Mouse (Mus musculus): ENCODE results near the gene Arhgef12. TPM values are rescaled to one million over a fixed set of nuclear protein-coding genes. Genes with fewer than 3 reads are reported as not detected.
"Not testable (repeated sequence)": the region's sequence is repeated elsewhere in the genome, so short reads cannot be mapped to it uniquely, and the experiment has no call there.

Arhgef12 gene
- polyA plus RNA-seq, 1 experiment from 2014 or later: 12.2 TPM

DNA sequence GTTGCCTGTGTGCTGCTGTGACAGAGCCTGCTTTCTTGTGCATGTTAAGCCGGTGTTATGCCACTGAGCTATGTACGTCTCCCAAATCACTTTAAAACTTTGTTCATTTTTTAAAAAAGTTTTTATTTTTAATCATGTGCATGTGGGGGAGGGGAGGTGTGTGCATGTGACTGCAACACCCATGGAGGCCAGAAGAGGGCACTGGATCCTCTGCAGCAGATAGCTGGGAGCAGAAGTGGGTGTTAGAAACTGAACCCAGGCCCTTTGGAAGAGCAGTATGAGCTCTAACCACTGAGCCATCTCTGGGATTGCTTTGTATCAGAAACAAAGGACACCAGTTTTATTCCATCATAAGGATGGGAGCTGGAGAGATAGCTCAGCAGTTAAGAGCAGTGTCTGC lies 23.6 kb upstream of the Arhgef12 start:
- WGBS: 90% methylated on average over 2 of the region's 2 CpGs
- H3K4me2 ChIP-seq (replicated peaks): no peak overlapping the region
- peaks cover 12% of the 10 kb centered on the region for H3K4me1 ChIP-seq
- H3K27me3 ChIP-seq: no peaks in the 10 kb centered on the region
- ATAC-seq (ENCODE audit: insufficient number of reproducible peaks, low FRiP score, low TSS enrichment, low read depth): no peak
- no peak overlapping the region for H3K4me3 ChIP-seq (replicated peaks)
- no peak overlapping the region for H3K27ac ChIP-seq (replicated peaks)
- no peaks in the 10 kb centered on the region for H3K36me3 ChIP-seq
- no peaks in the 10 kb centered on the region for H3K9me3 ChIP-seq (replicated peaks)
- H3K9ac ChIP-seq: no peak overlapping the region

DNA sequence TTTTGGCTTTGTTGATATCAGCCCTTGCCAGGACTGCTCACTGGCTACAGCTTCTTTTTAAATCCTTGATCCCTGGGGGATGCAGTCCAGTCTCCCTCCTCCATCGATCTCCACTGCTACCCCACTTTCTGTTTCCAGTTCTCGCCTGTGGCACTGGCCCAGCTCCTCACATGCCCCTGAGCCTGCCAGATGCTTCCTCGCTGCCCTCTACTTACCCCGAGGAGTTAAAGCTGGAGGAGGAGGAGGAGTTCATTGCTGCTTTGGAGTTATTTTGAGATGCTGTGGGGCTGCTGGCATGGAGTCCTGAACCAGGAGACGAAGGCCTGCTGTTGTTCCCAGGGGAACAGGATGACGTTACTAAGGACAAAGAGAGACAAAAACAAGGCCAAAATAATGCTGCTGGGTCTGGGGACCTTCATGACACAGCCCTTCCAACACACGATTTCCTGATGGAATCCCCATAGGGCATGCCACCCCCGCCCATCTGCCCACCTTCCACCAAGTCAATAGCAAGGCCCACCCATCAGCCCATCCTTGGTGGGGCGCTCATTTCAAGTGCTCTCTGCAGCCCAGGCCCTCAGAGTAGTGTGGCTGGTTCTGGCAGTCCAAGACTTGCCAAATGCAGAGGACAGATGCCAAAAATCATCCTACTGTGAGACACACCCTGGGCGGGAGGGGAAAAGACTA lies 20.2 kb upstream of the Arhgef12 start:
- H3K4me2 ChIP-seq (replicated peaks): no peak overlapping the region
- no peak for ATAC-seq (ENCODE audit: insufficient number of reproducible peaks, low FRiP score, low TSS enrichment, low read depth)
- no peaks in the 10 kb centered on the region for H3K9me3 ChIP-seq (replicated peaks)
- H3K4me3 ChIP-seq (replicated peaks): no peak overlapping the region
- H3K9ac ChIP-seq: no peak overlapping the region
- WGBS: 53% methylated on average over 10 of the region's 10 CpGs
- no peak overlapping the region for H3K27ac ChIP-seq (replicated peaks)
- H3K4me1 ChIP-seq: peaks cover 12% of the 10 kb centered on the region
- no peaks in the 10 kb centered on the region for H3K36me3 ChIP-seq
- H3K27me3 ChIP-seq: no peaks in the 10 kb centered on the region

DNA sequence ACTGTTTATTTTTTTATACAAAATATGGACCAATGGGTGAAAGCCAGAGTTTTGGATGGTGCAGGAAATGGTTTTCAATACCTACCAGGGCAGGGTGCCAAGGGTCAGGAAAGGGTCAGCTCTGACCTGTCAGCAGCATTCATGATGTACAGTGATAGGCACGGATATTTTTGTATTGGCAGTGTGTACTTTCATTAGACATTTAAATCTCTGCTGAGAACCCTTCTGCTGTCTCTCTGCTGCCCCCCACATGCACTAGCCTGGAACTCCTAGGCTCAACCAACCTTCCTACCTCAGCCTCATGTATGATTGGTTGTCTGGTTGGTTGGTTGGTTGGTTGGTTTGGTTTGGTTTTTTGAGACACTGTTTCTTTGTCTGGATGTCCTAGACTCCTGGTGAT lies 15.3 kb upstream of the Arhgef12 start:
- H3K4me1 ChIP-seq: peaks cover 4% of the 10 kb centered on the region; the same call in 1 of the 2 replicates
- no peak overlapping the region for H3K4me3 ChIP-seq (replicated peaks)
- H3K27ac ChIP-seq (replicated peaks): no peak overlapping the region
- no peaks in the 10 kb centered on the region for H3K27me3 ChIP-seq
- ATAC-seq (ENCODE audit: insufficient number of reproducible peaks, low FRiP score, low TSS enrichment, low read depth): no peak
- H3K36me3 ChIP-seq: no peaks in the 10 kb centered on the region
- H3K9ac ChIP-seq: no peak overlapping the region
- no peak overlapping the region for H3K4me2 ChIP-seq (replicated peaks)
- H3K9me3 ChIP-seq (replicated peaks): no peaks in the 10 kb centered on the region
- 59% methylated on average over 1 of the region's 1 CpGs for WGBS

DNA sequence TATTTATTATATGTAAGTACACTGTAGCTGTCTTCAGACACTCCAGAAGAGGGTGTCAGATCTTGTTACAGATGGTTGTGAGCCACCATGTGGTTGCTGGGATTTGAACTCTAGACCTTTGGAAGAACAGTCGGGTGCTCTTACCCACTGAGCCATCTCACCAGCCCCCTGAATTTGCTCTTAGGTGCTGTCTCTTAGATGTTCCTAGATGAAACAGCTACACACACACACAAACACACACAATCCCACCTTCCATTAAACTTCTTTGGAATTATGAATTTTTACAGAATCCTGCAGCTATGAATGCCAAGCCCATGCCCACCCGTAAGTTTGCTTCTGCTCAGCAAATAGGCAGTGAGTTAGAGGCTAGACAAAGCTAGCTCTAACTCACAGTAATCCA lies 14.9 kb upstream of the Arhgef12 start:
- H3K9me3 ChIP-seq (replicated peaks); H3K4me2 ChIP-seq (replicated peaks); H3K27me3 ChIP-seq; ATAC-seq (ENCODE audit: insufficient number of reproducible peaks, low FRiP score, low TSS enrichment, low read depth); H3K27ac ChIP-seq (replicated peaks); H3K36me3 ChIP-seq; H3K4me3 ChIP-seq (replicated peaks); H3K4me1 ChIP-seq; H3K9ac ChIP-seq: not testable (repeated sequence)
- 85% methylated on average over 2 of the region's 2 CpGs for WGBS

DNA sequence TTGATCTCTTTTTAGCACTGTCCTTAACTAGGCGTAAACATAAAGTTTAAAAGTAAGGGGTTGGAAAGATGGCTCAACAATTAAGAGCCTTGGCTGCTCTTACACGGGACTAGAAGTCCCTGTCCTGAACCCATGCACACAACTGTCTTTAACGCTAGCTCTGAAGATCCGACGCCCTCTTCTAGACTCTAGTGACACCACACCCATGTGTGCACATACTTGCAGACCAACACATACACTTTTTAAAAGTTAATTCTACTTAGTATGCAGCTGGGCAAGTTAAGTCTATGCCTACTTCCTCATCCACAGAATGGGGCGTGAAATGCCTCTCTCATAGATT lies 9.9 kb upstream of the Arhgef12 start:
- 73% methylated on average over 6 of the region's 6 CpGs for WGBS
- Histone ChIP-seq H3K36me3 (peaks cover under 1% of the 10 kb centered on the region; the same call in 1 of the 2 replicates), H3K4me3 (replicated peaks) (no peak overlapping the region), H3K4me1 (peaks cover 14% of the 10 kb centered on the region), H3K9ac (no peak overlapping the region), H3K27ac (replicated peaks) (no peak overlapping the region), H3K27me3 (no peaks in the 10 kb centered on the region), H3K4me2 (replicated peaks) (no peak overlapping the region), H3K9me3 (replicated peaks) (no peaks in the 10 kb centered on the region)
- no peak for ATAC-seq (ENCODE audit: insufficient number of reproducible peaks, low FRiP score, low TSS enrichment, low read depth)

DNA sequence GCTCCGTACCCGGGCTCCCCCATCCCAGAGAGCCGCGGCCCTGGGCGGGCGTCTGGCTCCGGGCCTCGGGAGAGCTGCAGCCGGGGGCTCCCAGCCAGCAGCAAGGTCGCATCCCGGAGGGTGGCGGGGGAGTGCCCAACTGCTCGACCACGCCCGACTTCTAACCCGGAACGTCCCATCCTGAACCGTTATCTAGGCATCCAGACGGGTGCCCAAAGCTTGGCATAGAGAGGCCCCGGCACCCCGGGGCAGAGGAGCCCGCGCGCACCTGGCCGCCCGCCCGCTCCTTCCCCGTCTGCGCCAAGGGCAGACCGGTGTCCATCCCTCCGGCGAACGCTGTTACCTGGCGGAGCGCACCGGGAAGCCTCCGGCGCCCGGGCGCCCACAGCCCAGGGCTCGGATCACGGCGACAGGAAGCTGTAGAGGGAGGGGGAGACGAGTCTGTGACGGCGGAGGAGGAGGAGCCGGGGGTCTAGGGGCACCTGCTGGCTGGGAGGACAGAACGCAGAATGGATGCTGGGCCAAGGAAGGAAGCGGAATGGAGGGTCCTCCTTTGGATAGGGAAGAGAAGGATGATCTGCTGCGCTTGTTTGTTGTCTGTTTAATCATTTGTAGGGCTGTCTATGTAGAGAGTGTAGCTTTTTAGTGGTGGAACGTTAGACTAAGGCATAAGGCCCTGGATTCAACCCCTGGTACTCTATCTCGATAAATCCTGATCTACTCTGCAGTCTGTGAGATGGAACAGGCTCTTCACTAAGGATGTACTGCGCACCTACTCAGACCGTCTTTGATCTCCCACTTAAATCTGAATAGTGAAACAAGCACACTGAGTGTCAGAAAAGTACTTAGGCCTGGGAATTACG lies 9.3 kb upstream of the Arhgef12 start, which contains the start of gene Tmem136:
Tmem136 (minus strand) TSS at position 437 of the 863 bp plus-strand sequence.
- H3K4me3 ChIP-seq (replicated peaks): peak within 1 kb of the TSS; percentile 77
- H3K9ac ChIP-seq: peak within 1 kb of the TSS; percentile 63
- peak; percentile 83 for ATAC-seq (ENCODE audit: insufficient number of reproducible peaks, low FRiP score, low TSS enrichment, low read depth)
- H3K27me3 ChIP-seq: no peaks in the 10 kb centered on the region
- H3K9me3 ChIP-seq (replicated peaks): no peaks in the 10 kb centered on the region
- 4% methylated on average over 55 of the region's 55 CpGs for WGBS
- H3K4me2 ChIP-seq (replicated peaks): peak within 1 kb of the TSS; percentile 90
- H3K4me1 ChIP-seq: peaks cover 14% of the 10 kb centered on the region
- H3K36me3 ChIP-seq: peaks cover 7% of the 10 kb centered on the region; the same call in 1 of the 2 replicates
- no peak within 1 kb of the TSS for H3K27ac ChIP-seq (replicated peaks)

DNA sequence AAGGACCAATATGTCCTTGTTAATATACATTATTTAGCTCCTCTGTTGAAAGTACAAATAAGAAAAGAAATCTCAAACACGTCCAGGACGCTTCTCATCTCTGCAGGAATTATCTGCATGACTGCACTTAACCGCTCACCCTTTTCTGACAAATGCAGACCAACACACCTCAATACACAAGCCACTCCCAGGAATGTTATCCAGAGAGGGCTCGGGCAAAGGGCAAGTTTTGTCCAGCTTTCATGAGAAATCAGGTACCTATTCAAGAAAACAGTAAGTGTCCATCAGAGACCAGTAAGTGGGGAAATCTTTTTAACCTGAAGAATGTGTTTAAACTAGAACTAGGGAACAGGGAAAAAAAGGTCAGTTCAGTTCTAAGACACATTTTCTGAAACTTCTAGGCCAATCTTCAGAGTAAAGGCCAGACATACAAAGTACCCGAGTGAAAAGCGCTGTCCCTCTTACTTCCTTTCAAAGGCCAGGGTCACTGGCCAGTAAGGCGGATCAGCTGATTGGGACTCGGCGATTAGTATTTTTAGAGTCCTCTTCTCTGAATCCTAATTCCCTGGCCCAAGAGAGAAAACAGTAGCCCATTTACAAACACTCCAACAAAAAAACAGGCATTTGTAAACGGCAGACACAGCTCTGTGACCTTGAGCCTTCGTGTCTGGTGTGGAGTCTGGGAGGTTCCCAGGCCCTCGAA lies 8.5 kb upstream of the Arhgef12 start:
- ATAC-seq (ENCODE audit: insufficient number of reproducible peaks, low FRiP score, low TSS enrichment, low read depth): no peak
- H3K4me2 ChIP-seq (replicated peaks): peak overlapping the region; percentile 90
- no peak overlapping the region for H3K27ac ChIP-seq (replicated peaks)
- no peaks in the 10 kb centered on the region for H3K9me3 ChIP-seq (replicated peaks)
- peak overlapping the region; percentile 77 for H3K4me3 ChIP-seq (replicated peaks)
- peaks cover 14% of the 10 kb centered on the region for H3K4me1 ChIP-seq
- H3K36me3 ChIP-seq: peaks cover 15% of the 10 kb centered on the region; the same call in 1 of the 2 replicates
- 31% methylated on average over 12 of the region's 12 CpGs for WGBS
- no peaks in the 10 kb centered on the region for H3K27me3 ChIP-seq
- peak overlapping the region; percentile 63 for H3K9ac ChIP-seq

DNA sequence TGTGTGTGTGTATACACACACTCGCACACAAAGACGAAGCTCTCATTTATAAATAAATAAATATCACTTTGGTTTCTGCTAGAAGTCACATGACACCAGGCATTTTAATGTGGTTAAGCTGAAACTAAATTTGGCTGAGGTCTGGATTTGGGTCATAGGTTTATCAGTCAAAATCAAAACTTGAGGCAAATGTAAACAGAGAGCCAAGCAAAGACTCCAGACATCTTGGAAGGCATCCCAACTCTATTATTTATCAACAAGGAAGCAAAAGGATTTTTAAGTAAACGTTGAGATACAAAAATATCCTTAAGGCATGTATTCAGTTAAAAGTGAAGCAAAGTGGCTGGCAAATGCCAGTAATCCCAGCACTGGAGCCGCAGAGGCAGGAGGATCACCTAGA lies 7.8 kb upstream of the Arhgef12 start:
- no peak for ATAC-seq (ENCODE audit: insufficient number of reproducible peaks, low FRiP score, low TSS enrichment, low read depth)
- H3K36me3 ChIP-seq: peaks cover 16% of the 10 kb centered on the region; the same call in 1 of the 2 replicates
- WGBS: 71% methylated on average over 4 of the region's 4 CpGs

DNA sequence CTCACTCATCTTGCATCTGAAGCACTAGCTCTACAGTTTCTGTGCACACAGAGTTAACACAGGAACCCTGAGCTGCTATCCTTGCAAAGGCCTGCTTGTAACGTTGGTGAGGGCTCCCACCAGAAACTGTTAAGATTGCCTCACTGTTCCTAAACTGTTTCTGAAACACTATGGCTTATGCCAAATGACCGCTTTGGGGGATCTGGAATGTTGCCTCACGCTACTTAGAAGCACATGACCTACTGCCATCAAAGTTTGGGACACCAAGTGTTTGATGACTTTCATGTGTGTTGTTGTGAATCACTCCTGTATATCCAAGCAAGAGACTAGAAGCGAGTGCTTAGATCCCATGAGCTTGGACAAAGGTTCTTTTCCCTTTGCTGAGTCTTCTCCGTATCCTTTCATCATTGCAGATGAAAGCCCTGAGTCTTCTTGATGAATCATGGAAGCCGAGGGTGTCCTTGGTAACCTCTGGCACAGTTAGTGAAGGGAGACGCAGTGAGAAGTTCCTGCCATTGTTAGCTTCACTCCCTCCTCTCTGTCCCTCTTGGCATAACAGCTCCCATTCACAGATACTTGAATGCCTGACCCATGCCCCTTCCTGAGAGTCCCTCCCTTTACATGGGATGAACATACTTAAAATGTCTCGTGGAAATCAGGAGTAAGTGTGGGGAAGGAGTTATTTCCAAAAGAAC lies 3.4 kb upstream of the Arhgef12 start:
- no peak overlapping the region for H3K27ac ChIP-seq (replicated peaks)
- 79% methylated on average over 8 of the region's 8 CpGs for WGBS
- no peak overlapping the region for H3K9ac ChIP-seq
- ATAC-seq (ENCODE audit: insufficient number of reproducible peaks, low FRiP score, low TSS enrichment, low read depth): no peak
- no peaks in the 10 kb centered on the region for H3K27me3 ChIP-seq
- H3K4me3 ChIP-seq (replicated peaks): no peak overlapping the region
- peaks cover 19% of the 10 kb centered on the region for H3K4me1 ChIP-seq
- no peaks in the 10 kb centered on the region for H3K9me3 ChIP-seq (replicated peaks)
- no peak overlapping the region for H3K4me2 ChIP-seq (replicated peaks)
- peaks cover 16% of the 10 kb centered on the region; the same call in 1 of the 2 replicates for H3K36me3 ChIP-seq

More for the DNA sequence above, 7.8 kb upstream of the Arhgef12 start:
- no peak overlapping the region for H3K9ac ChIP-seq
- no peaks in the 10 kb centered on the region for H3K9me3 ChIP-seq (replicated peaks)
- no peak overlapping the region for H3K4me2 ChIP-seq (replicated peaks)
- H3K4me1 ChIP-seq: peaks cover 14% of the 10 kb centered on the region
- no peak overlapping the region for H3K27ac ChIP-seq (replicated peaks)
- no peaks in the 10 kb centered on the region for H3K27me3 ChIP-seq
- no peak overlapping the region for H3K4me3 ChIP-seq (replicated peaks)

DNA sequence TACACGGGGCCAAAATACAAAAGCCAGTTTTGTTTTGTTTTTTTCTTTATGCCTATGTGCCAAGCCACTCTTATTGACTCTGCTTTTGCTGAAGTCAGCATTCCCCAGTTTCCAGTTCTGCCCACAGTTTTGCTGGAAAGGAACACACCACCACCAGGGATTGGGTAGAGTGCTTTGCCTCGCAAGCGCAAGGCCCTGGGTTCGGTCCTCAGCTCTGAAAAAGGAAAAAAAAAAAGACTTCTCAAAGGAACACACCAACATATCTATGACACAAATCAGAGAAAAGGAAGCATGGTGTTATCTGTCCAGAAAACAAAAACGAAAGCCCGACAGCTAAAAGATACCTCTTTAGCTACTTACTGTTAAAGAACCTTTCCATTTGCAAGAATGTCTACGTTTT lies 2.1 kb upstream of the Arhgef12 start:
- Histone ChIP-seq H3K27ac (replicated peaks) (no peak overlapping the region), H3K27me3 (no peaks in the 10 kb centered on the region), H3K4me2 (replicated peaks) (no peak overlapping the region), H3K9me3 (replicated peaks) (no peaks in the 10 kb centered on the region), H3K36me3 (peaks cover 16% of the 10 kb centered on the region; the same call in 1 of the 2 replicates), H3K4me3 (replicated peaks) (no peak overlapping the region), H3K9ac (no peak overlapping the region), H3K4me1 (peaks cover 18% of the 10 kb centered on the region; the same call in 1 of the 2 replicates)
- ATAC-seq (ENCODE audit: insufficient number of reproducible peaks, low FRiP score, low TSS enrichment, low read depth): no peak
- 81% methylated on average over 7 of the region's 7 CpGs for WGBS

Data from embryonic facial prominence, embryonic 15.5 days (tissue).